Mouse (Mus musculus) thymus, postnatal 4 days (tissue): Measurements from ENCODE around the gene Pex5.
A peak's percentile ranks its signal among the peaks of the same experiment; 100 is the strongest.
"Not testable (repeated sequence)": the region's sequence is repeated elsewhere in the genome, so short reads cannot be mapped to it uniquely, and the experiment has no call there.

Experiments
- DNase-seq: peaks from one replicate; pipeline ENCODE4 v3.0.0; 2021

Gene Pex5

DNA sequence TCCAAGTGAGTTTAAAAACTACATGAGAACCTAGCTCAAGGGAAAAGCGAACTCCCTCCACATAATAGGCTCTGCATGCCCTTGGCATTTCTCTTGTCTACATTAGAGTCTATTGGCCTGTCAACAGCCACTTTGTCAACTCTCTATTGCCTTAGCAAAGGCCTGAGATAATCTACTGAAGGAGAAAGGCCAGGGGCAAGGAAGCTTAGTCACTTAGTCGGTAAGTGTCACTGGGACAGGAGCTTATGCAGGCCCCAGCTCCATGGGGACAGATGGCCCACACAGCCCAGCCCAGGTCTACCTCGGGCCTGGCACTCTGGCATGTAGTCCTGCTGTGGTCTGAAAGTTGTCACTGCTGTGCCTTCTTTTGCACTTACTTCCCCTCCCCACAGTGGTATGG lies 11.7 kb upstream of the Pex5 start:
- no peak for DNase-seq

DNA sequence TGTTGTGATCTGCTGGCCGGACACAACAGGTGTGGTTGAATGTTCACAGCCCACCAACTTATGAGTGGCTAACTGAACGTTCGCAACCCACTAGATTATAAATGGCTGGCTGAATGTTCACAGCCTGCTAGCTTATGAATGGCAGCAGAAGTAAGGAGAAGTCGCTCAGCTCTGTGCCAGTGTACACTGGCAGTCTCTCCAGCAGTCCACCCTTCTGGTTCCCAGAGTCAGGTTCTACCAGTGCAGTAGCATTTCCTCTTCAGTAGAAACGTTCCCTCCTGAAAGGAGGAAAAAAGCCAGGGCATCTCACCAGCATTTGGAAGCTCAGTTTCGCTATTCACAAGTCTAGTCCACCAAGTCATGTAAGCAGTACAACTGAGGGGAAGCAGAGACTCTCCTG lies 10.7 kb upstream of the Pex5 start:
- no peak for DNase-seq

DNA sequence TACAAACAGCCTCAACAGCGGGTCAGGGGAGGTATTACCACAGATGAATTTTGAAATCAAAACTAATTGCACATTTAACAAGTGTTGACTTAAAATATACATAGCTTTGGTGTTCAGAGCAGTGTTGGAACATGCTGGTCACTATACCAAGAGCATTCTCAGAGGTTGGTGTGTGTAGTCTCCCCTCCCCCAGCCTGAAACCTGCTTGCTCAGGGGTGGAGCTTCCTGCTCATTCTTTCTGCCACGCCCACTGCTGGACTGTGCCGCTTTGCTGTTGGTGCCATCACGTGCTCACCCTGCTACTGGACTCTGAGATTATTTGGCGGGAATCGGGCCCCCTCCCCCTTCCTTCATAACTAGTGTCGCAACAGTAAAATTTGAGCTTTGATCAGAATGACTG lies 10.2 kb upstream of the Pex5 start:
- peak; percentile 37 for DNase-seq

DNA sequence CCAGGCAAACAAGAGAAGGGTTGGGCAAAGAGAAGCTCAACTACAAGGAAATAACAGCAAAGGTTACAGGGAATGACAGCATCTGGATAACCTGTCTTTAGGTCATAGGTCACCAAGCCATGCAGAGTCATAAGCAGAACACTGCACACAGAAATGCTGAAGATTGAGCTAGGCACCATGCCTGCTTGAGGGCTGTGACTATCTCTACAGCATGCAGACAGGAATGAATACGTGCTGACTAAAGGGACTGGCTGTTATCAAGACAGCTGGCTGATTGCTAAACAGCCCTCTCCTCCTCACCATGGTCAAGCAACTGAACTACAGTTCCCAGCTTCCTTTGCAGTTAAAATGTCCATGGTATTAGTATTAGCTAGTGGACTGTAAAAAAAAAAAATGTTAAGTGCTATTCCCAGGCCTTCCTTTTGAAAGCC lies 9.2 kb upstream of the Pex5 start:
- DNase-seq: no peak

DNA sequence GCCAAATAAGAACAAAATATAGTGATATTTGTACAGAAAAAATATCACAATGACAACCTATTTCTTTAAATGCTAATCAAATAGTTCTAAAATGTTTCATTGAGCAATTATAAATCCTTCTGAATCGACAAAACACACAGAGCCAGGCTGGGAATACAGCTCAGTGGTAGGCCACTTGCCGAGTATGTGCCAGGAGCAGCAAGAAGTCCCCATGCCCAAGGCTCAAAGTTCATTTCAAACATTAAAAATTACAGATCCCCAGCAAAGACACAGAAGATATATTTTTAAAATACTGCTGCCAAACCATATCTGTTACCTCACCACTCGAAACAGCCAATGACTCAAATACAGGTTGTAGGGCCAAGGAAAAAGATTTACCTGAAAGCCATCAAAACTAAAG lies 3.8 kb upstream of the Pex5 start:
- no peak for DNase-seq

DNA sequence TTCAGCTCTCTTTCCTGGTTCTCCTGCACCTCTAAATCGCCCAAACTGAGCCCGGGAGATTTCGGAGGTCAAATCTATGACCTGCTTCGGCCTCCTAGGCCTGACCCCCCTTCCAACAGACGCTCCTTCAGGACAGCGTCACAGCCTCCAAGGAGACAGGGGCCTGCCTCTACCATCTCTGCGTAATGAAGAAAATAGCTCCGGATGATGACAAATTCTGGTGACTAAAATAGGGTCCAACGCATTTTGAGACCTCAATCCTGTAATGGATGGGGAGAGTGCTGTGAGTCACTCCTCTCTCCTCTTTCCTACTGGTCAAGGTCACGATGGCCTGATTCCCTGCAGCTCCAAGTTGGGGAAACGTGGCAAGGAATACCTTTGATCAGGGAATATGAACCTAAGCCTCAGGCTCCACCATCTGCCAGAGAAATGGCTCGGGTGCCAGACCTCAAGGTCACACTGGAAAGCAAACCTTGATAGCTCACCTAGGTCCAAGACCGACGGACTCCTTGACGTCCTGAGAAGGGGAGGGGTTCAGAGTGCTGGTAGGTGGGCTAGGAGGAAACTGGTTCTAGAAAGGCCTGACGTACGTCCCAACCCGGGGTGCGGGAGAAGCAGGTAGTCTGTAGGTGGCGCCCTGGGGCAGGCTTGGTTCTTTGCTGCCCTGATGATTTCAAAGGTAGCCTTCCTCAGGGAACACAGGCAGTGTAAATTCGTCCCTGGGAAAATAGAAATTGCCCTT lies 651 bp upstream of the Pex5 start:
- peak; percentile 95 for DNase-seq

DNA sequence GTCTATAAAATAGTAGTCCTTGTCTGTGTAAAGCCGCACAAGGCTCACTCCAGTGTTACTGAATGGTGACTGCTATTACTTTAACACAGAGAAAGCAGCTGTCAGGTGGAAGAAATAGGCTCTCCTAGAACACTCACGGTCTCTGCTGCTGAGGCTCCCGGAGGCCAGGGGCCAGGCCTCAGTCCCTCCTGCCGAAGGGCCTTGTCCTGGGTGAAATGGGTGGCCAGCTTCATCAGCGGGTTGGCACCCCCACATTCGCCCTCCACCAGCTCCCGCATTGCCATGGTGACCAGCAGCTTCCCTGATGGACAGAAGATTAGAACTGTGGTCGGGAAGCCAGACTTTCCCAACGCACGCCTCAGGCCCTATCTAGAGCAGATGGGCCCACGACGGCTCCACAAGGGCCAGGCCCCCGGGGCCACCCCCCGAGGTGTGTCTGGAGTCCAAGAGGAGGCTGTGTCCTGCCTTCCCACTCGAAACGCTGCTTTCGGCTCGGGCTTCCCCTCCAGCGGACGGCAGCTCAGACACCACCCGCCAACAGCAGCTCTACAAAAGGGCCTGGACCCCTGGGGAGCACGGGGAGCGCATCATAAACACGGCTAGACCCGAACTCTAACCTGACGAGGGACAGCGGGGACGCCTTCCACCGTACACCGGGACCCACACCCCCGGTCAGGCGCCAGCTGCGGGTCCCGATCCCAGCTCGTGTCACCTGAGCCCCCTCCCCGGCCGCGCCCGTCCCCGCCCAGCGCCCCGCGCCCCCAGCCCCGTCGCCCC lies 529 bp downstream of the Pex5 start:
- peak; percentile 72 for DNase-seq

DNA sequence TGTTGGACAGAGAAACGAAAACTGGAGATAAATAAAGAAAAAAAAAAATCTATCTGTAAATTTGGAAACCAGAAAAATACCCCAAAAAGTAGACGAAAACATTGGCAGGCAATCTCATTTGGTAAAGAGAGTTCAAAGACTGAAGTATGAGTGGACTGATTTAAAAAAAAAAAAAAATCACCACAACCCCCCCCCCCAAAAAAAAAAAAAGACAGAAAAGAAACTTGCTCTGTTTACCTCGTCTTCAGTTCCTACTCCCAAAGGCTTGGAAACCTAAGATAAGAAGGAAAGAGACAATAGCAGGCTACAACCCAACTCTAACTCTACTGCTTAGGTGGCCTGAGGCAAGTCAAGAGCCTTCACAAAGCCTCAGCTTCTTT lies 1.1 kb downstream of the Pex5 start:
- DNase-seq: no peak

DNA sequence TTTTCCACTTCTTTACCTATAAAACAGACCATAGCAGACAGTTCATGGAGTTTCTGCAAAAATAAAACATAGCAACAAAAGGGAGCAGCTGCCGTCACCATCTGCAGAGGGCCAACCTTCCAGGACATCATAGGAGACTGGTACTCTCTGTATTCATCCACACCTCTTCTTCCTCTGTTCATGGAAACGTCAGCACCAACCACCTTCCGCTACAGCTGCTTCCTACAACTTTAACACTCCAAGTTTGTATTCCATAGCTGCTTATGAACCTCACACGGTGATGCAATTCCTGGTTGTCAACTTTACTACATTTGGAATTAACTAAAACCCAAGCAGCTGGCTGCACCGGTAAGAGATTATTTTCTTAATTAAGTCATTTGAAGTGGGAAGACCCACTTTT lies 6.5 kb downstream of the Pex5 start:
- no peak for DNase-seq

DNA sequence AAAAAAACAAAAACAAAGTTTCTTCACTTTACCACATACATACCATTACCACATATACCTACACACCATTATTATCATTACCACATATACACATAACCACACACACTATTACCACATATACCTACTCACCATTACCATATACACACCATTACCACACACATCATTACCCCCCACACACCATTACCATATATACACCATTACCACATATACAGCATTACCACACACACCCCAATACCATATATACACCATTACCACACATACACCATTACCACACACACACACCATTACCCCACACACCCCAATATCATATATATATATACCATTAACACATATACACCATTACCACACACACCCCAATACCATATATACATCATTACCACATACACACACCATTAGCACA lies 7.7 kb downstream of the Pex5 start:
- no peak for DNase-seq

DNA sequence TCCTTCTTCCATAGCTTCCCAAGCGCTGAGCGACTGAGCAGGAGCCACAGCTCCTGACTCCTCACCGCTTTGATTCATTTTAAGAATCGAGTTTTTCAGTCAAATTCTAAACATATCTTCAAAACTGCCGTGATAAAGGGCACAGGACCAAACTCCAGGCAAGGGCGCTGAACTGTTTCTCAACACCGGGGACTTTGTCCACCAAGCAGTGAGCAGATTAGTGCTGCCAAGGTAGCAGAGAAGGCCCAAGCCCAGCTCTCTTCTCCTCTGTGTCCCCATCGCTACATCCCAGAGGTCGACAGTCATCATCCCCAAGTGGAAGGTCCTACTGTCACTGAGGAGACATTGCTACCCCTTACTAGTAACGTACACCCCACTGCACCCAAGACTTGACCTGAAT lies 8.5 kb downstream of the Pex5 start:
- DNase-seq: no peak

DNA sequence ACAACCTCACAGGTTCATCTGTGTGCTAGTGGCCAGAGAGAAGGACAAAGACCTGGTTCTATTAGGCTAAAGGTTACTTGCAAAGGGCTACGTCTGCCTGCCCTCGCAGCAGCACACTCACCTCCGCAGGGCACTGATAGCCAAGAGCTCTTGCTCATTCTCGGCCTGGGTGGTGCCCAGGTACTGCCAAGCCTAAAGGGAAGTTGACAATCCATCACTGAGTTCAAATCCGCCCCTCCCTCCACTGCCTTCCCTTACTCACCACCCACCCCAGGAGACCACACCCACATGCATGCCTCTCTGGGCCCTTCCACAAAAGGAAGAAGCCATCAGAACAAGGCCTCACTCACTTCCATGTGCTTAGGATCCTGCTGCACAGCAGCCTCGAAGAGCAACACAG lies 15.1 kb downstream of the Pex5 start:
- DNase-seq: no peak

DNA sequence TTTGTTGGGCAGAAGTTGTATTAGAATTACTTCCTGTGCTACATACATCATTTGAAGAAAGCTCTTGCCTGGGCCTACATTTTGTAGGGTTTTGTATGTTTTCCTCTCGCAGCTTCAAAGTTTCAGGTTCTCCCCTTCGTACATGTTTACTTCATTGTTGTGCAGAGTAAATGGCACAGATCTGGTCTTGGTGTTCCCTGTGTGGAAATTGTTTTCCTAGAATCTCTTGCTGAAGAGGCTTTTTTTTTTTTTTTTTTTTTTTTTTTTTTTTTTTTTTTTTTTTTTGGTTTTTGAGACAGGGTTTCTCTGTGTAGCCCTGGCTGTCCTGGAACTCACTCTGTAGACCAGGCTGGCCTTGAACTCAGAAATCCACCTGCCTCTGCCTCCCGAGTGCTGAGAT lies 19.9 kb downstream of the Pex5 start:
- not testable (repeated sequence) for DNase-seq

DNA sequence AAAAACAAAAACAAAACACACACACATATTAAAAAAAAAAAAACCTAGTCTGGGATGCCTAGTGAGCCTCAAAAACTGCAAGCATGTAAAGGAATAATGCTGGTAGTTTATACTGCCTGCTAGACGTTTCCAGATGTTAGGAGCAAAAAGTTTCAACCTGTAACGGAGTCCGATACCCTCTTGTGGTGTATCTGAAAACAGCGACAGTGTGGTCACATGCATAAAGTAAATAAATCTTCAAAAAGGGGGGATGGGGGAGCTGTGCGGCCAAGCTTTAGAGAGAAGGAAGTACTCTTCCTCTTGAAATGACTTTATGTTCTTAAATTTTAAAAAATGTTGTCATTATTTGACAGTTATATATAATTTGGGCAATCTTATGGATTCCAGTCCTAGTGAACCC lies 34.7 kb downstream of the Pex5 start:
- DNase-seq: peak; percentile 52

DNA sequence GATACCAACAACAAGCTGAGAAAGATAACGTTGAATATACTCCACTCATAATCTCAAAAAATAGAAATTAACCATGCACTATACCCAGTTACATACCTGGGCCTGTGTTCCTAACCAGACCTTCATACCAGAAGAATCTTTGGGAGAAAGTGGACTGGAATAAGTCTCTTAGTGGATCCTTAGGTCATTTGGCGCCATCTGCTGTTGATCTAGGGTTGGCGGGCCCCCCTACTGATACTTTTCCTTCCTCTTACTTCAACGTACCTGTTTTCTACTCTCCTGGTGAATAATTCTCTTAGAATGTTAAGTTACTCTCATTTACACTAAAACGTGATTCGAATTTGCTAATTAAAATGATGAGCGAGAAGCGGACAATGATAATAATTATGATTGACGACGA lies 35.5 kb downstream of the Pex5 start:
- peak; percentile 82 for DNase-seq

DNA sequence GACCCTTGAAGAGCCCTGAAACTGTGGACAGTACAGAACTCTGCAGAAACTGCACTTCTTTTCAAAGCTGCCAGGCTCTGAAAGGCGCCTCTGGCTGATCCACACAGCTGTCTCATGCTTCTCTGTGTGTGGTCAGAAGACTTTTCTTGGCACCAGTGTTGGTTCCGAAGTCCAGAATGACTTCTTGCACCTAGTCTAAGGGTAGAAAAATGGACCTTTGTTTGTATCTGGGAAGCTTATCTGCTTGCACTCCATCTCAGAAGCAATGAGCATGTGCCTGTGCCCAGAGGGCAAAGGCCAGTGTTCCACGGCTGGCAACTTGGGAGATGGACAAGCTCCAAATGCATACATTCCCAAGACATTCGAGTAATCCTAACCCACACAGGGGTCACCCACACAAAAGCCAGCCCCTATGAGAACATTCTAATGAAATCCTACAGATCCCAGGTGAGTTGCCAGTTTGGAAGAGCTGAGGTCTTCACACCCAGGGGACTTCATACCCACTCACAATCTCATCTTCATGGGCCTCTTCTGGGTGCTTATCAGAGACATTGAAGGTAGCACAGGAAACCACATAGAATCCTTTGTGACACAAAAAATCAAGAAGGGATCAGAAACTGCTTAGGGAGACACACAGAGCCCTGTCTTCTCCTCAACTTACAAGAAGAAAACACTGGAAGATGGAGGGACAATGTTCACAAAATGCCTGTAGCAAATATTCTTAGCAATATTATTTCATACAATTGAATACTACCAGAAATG lies 37.2 kb downstream of the Pex5 start:
- peak; percentile 28 for DNase-seq

DNA sequence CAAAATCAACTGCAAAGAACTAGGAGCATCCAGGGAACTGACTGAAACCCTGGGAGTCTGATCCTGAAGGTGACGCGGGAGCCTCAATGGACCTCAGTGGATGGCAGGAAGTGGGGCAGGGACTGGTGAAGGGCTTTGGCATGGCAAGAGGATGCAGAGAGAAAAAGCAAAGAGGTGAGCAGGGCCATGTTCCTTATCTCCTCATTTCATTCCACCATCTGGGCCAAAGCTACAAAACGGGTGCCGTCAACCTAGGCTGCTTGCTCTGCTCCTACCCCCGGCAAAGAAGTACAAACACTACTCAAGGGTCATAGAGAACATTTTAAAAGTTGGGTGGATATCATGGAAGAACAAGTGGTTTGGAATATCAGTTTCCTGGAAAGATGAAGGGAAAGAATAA lies 38.6 kb downstream of the Pex5 start:
- no peak for DNase-seq

DNA sequence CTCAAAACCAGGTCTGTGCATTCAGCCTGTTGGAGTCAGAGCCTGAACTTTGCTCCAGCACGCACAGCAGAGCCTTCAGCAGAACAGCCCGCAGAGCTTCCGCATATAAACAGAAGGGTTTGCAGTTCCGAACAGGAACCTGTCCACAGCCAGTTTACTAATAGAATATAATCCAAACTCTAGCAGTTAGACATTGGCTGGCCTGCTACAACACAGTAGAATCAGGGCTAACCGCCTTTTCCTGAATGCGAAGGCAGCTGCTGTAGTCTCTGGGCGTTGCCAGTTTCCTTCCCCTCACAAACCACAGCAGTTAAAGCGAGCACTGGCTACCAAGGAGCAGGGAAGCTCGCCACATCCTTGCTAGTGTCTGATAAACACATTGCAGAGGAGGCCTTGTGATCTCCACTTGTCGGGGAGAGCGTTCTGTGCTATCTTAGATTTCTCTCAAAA lies 39.4 kb downstream of the Pex5 start:
- DNase-seq: peak; percentile 71

DNA sequence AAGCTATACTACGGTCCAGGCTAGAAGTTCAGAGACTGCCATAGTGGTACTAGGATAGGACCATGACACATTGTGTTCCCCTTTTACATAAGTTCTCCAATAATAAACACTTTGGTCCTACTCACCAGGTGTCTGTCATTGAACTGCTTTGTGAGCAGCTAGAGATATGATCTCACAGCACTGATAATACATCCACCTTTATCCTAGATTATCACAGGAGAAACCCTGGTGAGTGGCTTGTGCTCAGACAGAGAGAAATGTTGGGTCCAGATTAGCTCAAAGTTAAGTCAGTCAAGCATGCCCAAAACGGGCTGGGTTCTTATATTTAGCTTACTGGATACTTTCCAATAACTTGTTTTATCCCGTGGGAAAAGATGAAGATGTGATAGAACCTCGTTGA lies 40.2 kb downstream of the Pex5 start:
- DNase-seq: no peak

DNA sequence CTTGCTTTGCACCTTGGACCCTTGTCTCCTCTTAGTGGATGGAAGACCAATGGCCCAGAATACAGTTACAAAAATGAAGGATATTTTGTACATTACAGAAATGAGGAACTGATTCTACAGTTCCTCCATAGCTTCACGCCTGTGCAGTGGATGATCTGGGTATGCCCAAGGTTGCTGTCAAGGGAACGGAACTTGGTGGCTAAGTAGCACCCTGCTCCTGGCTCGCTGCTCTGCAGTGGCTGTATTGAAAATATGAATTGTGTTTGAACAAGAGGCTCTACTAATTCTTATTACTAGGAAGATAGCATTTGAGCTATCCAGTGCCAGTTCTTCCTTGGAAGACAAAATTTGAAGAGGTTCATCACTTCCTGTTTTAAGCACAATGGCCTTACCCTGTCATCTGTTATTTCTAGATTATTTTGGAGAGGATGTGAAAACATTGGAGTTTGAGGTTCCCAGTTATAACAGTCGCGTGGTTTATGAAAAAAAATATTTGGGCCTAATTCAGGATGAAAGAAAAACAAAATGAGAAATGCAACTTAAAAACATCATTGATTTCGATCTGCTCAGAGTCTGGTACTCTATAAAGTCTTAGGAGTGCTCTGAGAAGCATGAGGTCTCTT lies 41.2 kb downstream of the Pex5 start:
- DNase-seq: no peak

DNA sequence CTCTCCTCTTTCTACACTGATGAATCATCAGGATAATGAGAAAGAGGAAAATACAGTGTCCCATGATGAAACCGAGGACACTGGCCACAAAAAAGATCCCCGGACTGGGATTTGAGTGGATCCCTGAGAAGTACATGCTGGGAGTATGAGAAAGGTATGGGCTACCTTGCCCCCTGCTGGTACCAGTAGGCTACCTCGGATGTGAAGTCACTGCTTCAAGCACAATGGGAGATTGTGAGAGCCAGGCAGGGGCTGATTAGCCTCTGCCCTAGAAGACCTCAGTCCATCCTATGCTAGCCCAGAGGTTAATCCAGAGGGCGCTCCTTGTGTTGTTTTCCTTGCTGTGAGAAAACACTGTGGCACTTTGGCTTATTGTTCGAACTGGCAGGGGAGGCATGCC lies 50.5 kb downstream of the Pex5 start:
- no peak for DNase-seq

DNA sequence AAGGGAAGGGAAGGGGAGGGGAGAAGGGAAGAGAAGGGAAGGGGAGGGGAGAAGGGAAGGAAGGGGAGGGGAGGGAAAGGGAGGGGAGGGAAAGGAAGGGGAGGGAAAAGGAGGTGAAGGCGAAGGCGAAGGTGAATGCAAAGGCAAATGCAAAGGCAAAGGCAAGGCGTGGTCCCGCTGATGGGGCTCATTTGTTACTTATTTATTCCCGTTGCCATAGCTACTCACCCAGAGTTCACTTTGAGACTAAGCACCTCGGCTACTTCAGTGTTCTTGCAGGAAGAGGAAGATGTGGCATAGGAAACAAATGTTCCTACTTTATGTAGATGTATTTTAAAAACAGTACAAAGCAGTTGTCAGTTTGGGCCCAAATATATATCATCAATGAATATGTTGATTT lies 54.3 kb downstream of the Pex5 start:
- no peak for DNase-seq

DNA sequence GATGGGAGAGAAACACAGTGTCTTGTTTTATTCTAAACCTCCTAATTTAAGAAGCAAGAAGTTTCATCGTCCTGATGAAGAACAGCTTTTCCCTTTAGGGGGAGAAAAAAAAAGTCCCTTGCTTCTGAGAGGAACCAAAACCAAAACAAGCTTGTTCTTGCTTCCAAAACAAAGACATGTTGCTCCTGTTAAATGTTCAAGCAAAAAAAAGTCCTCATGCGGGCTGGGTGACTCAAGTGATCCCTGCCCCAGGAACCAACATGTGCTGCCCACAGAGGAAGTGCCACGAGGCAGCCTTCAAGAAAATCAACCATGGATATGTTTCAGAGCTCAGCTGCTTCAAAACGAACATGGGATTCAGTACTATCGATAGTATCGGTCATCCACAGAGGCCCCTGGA lies 55.9 kb downstream of the Pex5 start:
- no peak for DNase-seq
